Mouse (Mus musculus): Measurements from ENCODE around the gene Sptbn4. TPM values are rescaled to one million over a fixed set of nuclear protein-coding genes. Genes with fewer than 3 reads are reported as not detected.

Gene Sptbn4
- polyA plus RNA-seq, 1 experiment from 2014 or later = 0.28 TPM

DNA sequence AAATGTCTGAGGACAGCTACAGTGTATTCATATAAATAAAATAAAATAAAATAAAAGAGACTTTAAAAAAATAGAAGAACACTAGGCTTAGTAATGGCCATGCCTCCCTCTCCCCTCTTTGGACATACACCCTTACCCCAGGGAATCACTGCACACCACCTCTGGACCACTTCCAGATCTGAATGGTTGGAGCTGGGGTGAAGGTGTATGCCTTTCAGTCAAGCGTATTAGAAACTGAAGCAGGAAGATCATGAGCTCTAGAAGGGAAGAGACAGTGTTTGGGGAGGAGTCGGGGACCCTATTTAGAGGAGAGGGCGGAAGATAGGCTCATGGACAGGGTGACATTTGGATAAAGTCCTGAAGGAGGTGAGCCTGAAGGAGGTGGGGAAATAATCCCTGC lies 33.0 kb upstream of the Sptbn4 start:
- Histone ChIP-seq H3K36me3 (replicated peaks; ENCODE audit: control insufficient read depth, insufficient read depth, low read depth, low read length) (no peaks in the 10 kb centered on the region; the same call in 1 of the 2 replicates), H3K9ac (replicated peaks; ENCODE audit: low read length) (no peak overlapping the region), H3K4me3 (ENCODE audit: low read depth, low read length) (no peak overlapping the region), H3K4me1 (ENCODE audit: control insufficient read depth, insufficient read depth, low read length) (no peaks in the 10 kb centered on the region), H3K9me3 (replicated peaks; ENCODE audit: control insufficient read depth, low read length) (no peaks in the 10 kb centered on the region), H3K27me3 (ENCODE audit: control insufficient read depth, insufficient read depth, low read length) (no peaks in the 10 kb centered on the region), H3K27ac (replicated peaks; ENCODE audit: low read depth, low read length) (no peak overlapping the region), H3K4me2 (ENCODE audit: low read depth, low read length) (no peak overlapping the region)
- WGBS = 69% methylated on average over 3 of the region's 3 CpGs
- DNase-seq (ENCODE audit: low spot score) (no peak), ATAC-seq (replicated peaks; ENCODE audit: insufficient number of reproducible peaks, low FRiP score, low TSS enrichment, low read depth) (no peak)

- DNase-seq (ENCODE audit: low spot score) = no peak
- H3K9ac ChIP-seq (replicated peaks; ENCODE audit: low read length) = no peak overlapping the region
- no peak overlapping the region for H3K4me3 ChIP-seq (ENCODE audit: low read depth, low read length)
- no peaks in the 10 kb centered on the region for H3K27me3 ChIP-seq (ENCODE audit: control insufficient read depth, insufficient read depth, low read length)
- H3K4me2 ChIP-seq (ENCODE audit: low read depth, low read length) = no peak overlapping the region
- no peak for ATAC-seq (replicated peaks; ENCODE audit: insufficient number of reproducible peaks, low FRiP score, low TSS enrichment, low read depth)
- WGBS = 80% methylated on average over 1 of the region's 1 CpGs
- no peaks in the 10 kb centered on the region; the same call in 1 of the 2 replicates for H3K36me3 ChIP-seq (replicated peaks; ENCODE audit: control insufficient read depth, insufficient read depth, low read depth, low read length)
- H3K27ac ChIP-seq (replicated peaks; ENCODE audit: low read depth, low read length) = no peak overlapping the region
- H3K9me3 ChIP-seq (replicated peaks; ENCODE audit: control insufficient read depth, low read length) = no peaks in the 10 kb centered on the region
- no peaks in the 10 kb centered on the region for H3K4me1 ChIP-seq (ENCODE audit: control insufficient read depth, insufficient read depth, low read length)
These were observed 32.3 kb upstream of the Sptbn4 start for GRCm38 (mm10) chr7:27479750-27480149.

DNA sequence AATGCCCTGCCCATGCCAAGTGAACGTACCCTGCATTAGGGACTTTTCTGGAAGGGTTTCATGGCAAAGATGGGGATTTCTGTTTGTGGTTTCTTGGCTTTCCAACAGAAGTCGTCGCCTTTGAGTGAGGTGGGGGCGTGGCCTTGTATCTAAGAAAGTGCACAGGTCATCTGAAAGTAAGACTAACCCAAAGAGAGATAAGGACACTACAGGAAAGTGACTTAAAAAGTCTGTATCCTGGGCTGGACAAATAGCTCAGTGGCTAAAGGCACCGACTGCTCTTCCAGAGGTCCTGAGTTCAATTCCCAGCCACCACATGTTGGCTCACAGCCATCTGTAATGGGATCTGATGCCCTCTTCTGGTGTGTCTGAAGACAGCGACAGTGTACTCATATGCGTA lies 31.1 kb upstream of the Sptbn4 start:
- WGBS = 81% methylated on average over 7 of the region's 7 CpGs

GRCm38 (mm10) chr7:27476098-27476635 lies 28.7 kb upstream of the Sptbn4 start:
- Histone ChIP-seq H3K4me1 (ENCODE audit: control insufficient read depth, insufficient read depth, low read length) (no peaks in the 10 kb centered on the region), H3K9ac (replicated peaks; ENCODE audit: low read length) (no peak overlapping the region), H3K9me3 (replicated peaks; ENCODE audit: control insufficient read depth, low read length) (no peaks in the 10 kb centered on the region), H3K36me3 (replicated peaks; ENCODE audit: control insufficient read depth, insufficient read depth, low read depth, low read length) (no peaks in the 10 kb centered on the region; the same call in 1 of the 2 replicates), H3K27me3 (ENCODE audit: control insufficient read depth, insufficient read depth, low read length) (no peaks in the 10 kb centered on the region), H3K4me3 (ENCODE audit: low read depth, low read length) (no peak overlapping the region), H3K27ac (replicated peaks; ENCODE audit: low read depth, low read length) (no peak overlapping the region), H3K4me2 (ENCODE audit: low read depth, low read length) (no peak overlapping the region)
- ATAC-seq (replicated peaks; ENCODE audit: insufficient number of reproducible peaks, low FRiP score, low TSS enrichment, low read depth) (no peak), DNase-seq (ENCODE audit: low spot score) (no peak)
- 91% methylated on average over 14 of the region's 14 CpGs for WGBS

More for the DNA sequence above, 31.1 kb upstream of the Sptbn4 start:
- Histone ChIP-seq H3K27ac (replicated peaks; ENCODE audit: low read depth, low read length) (no peak overlapping the region), H3K27me3 (ENCODE audit: control insufficient read depth, insufficient read depth, low read length) (no peaks in the 10 kb centered on the region), H3K9me3 (replicated peaks; ENCODE audit: control insufficient read depth, low read length) (no peaks in the 10 kb centered on the region), H3K36me3 (replicated peaks; ENCODE audit: control insufficient read depth, insufficient read depth, low read depth, low read length) (no peaks in the 10 kb centered on the region; the same call in 1 of the 2 replicates), H3K4me2 (ENCODE audit: low read depth, low read length) (no peak overlapping the region), H3K9ac (replicated peaks; ENCODE audit: low read length) (no peak overlapping the region), H3K4me1 (ENCODE audit: control insufficient read depth, insufficient read depth, low read length) (no peaks in the 10 kb centered on the region), H3K4me3 (ENCODE audit: low read depth, low read length) (no peak overlapping the region)
- DNase-seq (ENCODE audit: low spot score) (no peak), ATAC-seq (replicated peaks; ENCODE audit: insufficient number of reproducible peaks, low FRiP score, low TSS enrichment, low read depth) (no peak)

DNA sequence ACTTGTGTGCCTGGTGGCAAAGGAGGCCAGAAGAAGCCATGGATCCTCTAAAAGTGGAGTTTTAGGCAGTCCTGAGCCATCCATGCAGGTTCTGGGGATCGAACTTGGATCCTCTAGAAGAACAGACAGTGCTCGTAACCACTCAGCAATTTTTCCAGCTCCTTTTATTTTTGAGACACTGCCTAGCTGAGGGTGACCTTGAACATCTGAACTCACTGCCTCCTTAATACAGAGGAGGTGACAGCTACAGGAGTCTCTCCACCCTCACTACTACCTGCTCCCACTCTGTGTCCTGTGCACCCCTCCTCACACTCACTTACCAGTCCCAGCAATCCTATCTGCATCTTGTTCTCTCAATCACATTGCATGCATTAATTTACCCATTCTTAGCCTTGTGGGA lies 28.1 kb upstream of the Sptbn4 start:
- Histone ChIP-seq H3K4me1 (ENCODE audit: control insufficient read depth, insufficient read depth, low read length) (no peaks in the 10 kb centered on the region), H3K4me3 (ENCODE audit: low read depth, low read length) (no peak overlapping the region), H3K27me3 (ENCODE audit: control insufficient read depth, insufficient read depth, low read length) (no peaks in the 10 kb centered on the region), H3K36me3 (replicated peaks; ENCODE audit: control insufficient read depth, insufficient read depth, low read depth, low read length) (no peaks in the 10 kb centered on the region; the same call in 1 of the 2 replicates), H3K9ac (replicated peaks; ENCODE audit: low read length) (no peak overlapping the region), H3K9me3 (replicated peaks; ENCODE audit: control insufficient read depth, low read length) (no peaks in the 10 kb centered on the region), H3K4me2 (ENCODE audit: low read depth, low read length) (no peak overlapping the region), H3K27ac (replicated peaks; ENCODE audit: low read depth, low read length) (no peak overlapping the region)
- no peak for DNase-seq (ENCODE audit: low spot score)
- no peak for ATAC-seq (replicated peaks; ENCODE audit: insufficient number of reproducible peaks, low FRiP score, low TSS enrichment, low read depth)
- 95% methylated on average over 2 of the region's 2 CpGs for WGBS

- Histone ChIP-seq H3K4me1 (ENCODE audit: control insufficient read depth, insufficient read depth, low read length) (no peaks in the 10 kb centered on the region), H3K9me3 (replicated peaks; ENCODE audit: control insufficient read depth, low read length) (no peaks in the 10 kb centered on the region), H3K4me2 (ENCODE audit: low read depth, low read length) (peak overlapping the region; percentile 57), H3K27me3 (ENCODE audit: control insufficient read depth, insufficient read depth, low read length) (no peaks in the 10 kb centered on the region), H3K27ac (replicated peaks; ENCODE audit: low read depth, low read length) (peak overlapping the region; percentile 68), H3K36me3 (replicated peaks; ENCODE audit: control insufficient read depth, insufficient read depth, low read depth, low read length) (no peaks in the 10 kb centered on the region; the same call in 1 of the 2 replicates), H3K4me3 (ENCODE audit: low read depth, low read length) (peak overlapping the region; percentile 64), H3K9ac (replicated peaks; ENCODE audit: low read length) (peak overlapping the region; percentile 64)
- 0% methylated on average over 23 of the region's 23 CpGs for whole genome bisulfite sequencing
- DNase-seq (ENCODE audit: low spot score) (peak; percentile 99), ATAC-seq (replicated peaks; ENCODE audit: insufficient number of reproducible peaks, low FRiP score, low TSS enrichment, low read depth) (peak; percentile 89)
These were observed 27.0 kb upstream of the Sptbn4 start for GRCm38 (mm10) chr7:27474490-27474954.

DNA sequence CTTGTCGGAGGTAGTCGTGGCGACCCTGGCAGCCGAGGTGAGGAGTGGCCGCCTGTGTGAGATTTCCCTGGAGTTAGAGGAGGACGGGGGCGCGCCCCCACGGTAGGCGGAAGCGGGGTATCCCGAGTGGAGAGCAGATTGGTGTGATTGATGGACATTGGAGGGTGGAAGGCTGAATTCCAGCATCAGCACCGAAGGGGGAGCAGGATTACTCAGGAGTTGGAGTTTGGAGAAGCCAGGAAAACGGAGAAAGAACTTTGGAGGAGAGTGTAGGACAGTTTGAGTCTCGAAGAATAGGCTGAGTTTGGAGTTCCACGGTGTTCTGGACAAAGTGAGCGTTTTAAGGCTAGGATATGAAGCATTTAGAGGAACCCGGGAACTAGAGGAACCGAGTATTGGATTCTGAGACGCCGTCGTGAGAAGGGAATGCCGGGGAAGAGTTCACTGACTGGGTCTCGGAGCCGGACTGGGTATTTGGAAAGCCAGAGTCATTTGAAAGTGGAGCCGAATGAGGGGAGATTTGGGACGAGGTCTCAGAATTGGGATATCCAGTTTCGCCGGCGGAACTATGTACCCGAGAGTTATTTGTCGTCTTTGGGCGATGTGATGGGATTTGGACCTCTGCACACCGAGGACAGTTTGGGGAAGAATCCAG lies 26.5 kb upstream of the Sptbn4 start:
- Histone ChIP-seq H3K36me3 (replicated peaks; ENCODE audit: control insufficient read depth, insufficient read depth, low read depth, low read length) (no peaks in the 10 kb centered on the region; the same call in 1 of the 2 replicates), H3K27ac (replicated peaks; ENCODE audit: low read depth, low read length) (peak overlapping the region; percentile 68), H3K4me1 (ENCODE audit: control insufficient read depth, insufficient read depth, low read length) (no peaks in the 10 kb centered on the region), H3K9ac (replicated peaks; ENCODE audit: low read length) (peak overlapping the region; percentile 64), H3K4me3 (ENCODE audit: low read depth, low read length) (peak overlapping the region; percentile 64), H3K9me3 (replicated peaks; ENCODE audit: control insufficient read depth, low read length) (no peaks in the 10 kb centered on the region), H3K4me2 (ENCODE audit: low read depth, low read length) (peak overlapping the region; percentile 57), H3K27me3 (ENCODE audit: control insufficient read depth, insufficient read depth, low read length) (no peaks in the 10 kb centered on the region)
- ATAC-seq (replicated peaks; ENCODE audit: insufficient number of reproducible peaks, low FRiP score, low TSS enrichment, low read depth) (no peak; the same call in 1 of the 2 replicates), DNase-seq (ENCODE audit: low spot score) (no peak)
- 0% methylated on average over 34 of the region's 34 CpGs for WGBS

- no peaks in the 10 kb centered on the region for H3K4me1 ChIP-seq (ENCODE audit: control insufficient read depth, insufficient read depth, low read length)
- peak within 1 kb of the TSS; percentile 64 for H3K4me3 ChIP-seq (ENCODE audit: low read depth, low read length)
- peak within 1 kb of the TSS; percentile 68 for H3K27ac ChIP-seq (replicated peaks; ENCODE audit: low read depth, low read length)
- H3K27me3 ChIP-seq (ENCODE audit: control insufficient read depth, insufficient read depth, low read length) = no peaks in the 10 kb centered on the region
- H3K36me3 ChIP-seq (replicated peaks; ENCODE audit: control insufficient read depth, insufficient read depth, low read depth, low read length) = no peaks in the 10 kb centered on the region; the same call in 1 of the 2 replicates
- H3K9ac ChIP-seq (replicated peaks; ENCODE audit: low read length) = peak within 1 kb of the TSS; percentile 64
- no peaks in the 10 kb centered on the region for H3K9me3 ChIP-seq (replicated peaks; ENCODE audit: control insufficient read depth, low read length)
- DNase-seq (ENCODE audit: low spot score) (peak; percentile 99), ATAC-seq (replicated peaks; ENCODE audit: insufficient number of reproducible peaks, low FRiP score, low TSS enrichment, low read depth) (peak; percentile 92)
- WGBS = under 1% methylated on average over 36 of the region's 36 CpGs
- peak within 1 kb of the TSS; percentile 57 for H3K4me2 ChIP-seq (ENCODE audit: low read depth, low read length)
These were observed 25.8 kb upstream of the Sptbn4 start, which contains the start of gene Sertad3 for GRCm38 (mm10) chr7:27473156-27473834. Gene Sertad3, plus strand, starts transcription at chr7:27473768.
